Mouse (Mus musculus) ES-Bruce4 (cell line): ENCODE data around the gene Mif4gd.

ENCODE experiments used
- CTCF ChIP-seq: IDR thresholded peaks from one replicate; pipeline ENCODE4 v1.8.1; 2011; ENCODE audit warnings: low read depth, low read length
- POLR2A ChIP-seq: IDR thresholded peaks from one replicate; pipeline ENCODE4 v1.8.1; 2011; ENCODE audit warnings: low read length; ENCODE audit not compliant: insufficient read depth

DNA sequence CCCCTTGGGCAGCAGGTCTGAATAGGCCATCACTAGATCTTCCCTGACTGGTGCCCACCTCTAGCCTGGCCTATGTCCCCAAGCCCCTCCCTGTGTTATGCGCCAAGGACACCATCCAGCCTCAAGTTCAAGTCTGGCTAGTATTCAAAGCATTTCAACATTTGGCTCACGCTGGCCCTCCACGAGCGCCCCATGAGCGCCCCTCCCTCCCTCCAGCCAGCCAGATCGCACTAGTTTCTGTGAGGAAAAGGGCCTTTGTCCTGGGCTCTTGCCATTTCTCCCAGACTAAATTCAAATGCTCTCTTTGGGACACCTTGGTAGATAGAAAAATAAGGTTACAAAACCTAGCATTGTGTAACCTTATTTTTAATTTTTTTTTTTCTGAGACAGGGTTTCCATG lies 3.1 kb upstream of the Mif4gd start:
- TF ChIP-seq CTCF (no peak), POLR2A (no peak)
